Mouse (Mus musculus) testis, adult 2 months (tissue): Measurements from ENCODE around the gene Runx2. TPM values are rescaled to one million over a fixed set of nuclear protein-coding genes. Genes with fewer than 3 reads are reported as not detected.

Experiments used
- H3K27ac ChIP-seq: fragments of 200-500 bp; 2 replicates; pipeline ENCODE4 v1.5.1; 2012; ENCODE audit warnings: low read depth, low read length; ENCODE audit not compliant: control insufficient read depth, insufficient read depth
- H3K27me3 ChIP-seq: fragments of 200-500 bp; 2 replicates; pipeline ENCODE4 v1.6.1; 2012; ENCODE audit warnings: mild to moderate bottlenecking, low read length, moderate library complexity; ENCODE audit not compliant: control insufficient read depth, insufficient read depth
- H3K36me3 ChIP-seq: fragments of 200-500 bp; 2 replicates; pipeline ENCODE4 v1.6.1; 2012; ENCODE audit warnings: mild to moderate bottlenecking, low read length; ENCODE audit not compliant: control insufficient read depth, insufficient read depth
- H3K4me1 ChIP-seq: fragments of 200-500 bp; 2 replicates; pipeline ENCODE4 v1.6.1; 2012; ENCODE audit warnings: low read length; ENCODE audit not compliant: control insufficient read depth, insufficient read depth
- H3K4me3 ChIP-seq: fragments of 200-500 bp; 2 replicates; pipeline ENCODE4 v1.5.1; 2012; ENCODE audit warnings: low read depth, mild to moderate bottlenecking, low read length, moderate library complexity, mixed read lengths; ENCODE audit not compliant: control insufficient read depth
- CTCF ChIP-seq: fragments of 200-500 bp; IDR thresholded peaks from 2 replicates; pipeline ENCODE4 v1.5.1; 2012; ENCODE audit warnings: low read depth, mild to moderate bottlenecking, inconsistent platforms, low read length, moderate library complexity; ENCODE audit not compliant: control insufficient read depth, insufficient read depth, insufficient replicate concordance
- POLR2A ChIP-seq: fragments of 200-500 bp; IDR thresholded peaks from 2 replicates; pipeline ENCODE4 v1.6.1; 2012; ENCODE audit warnings: low read depth, mild to moderate bottlenecking, inconsistent platforms, low read length, moderate library complexity; ENCODE audit not compliant: control insufficient read depth
- polyA plus RNA-seq: library from polyadenylated mRNA; depleted of rRNA; stranded (reverse); fragments of >200 nt; gene quantifications from 2 replicates; pipeline ENCODE4 v1.2.3, GENCODE M21; 2012

Runx2 gene
- polyA plus RNA-seq, 1 experiment = 10.4 TPM

- Histone ChIP-seq H3K27me3 (no peaks in the 10 kb centered on the region), H3K4me1 (no peaks in the 10 kb centered on the region), H3K4me3 (no peak overlapping the region), H3K36me3 (no peaks in the 10 kb centered on the region), H3K27ac (no peak overlapping the region)
- TF ChIP-seq POLR2A (no peak), CTCF (no peak)
Measured at GRCm38 (mm10) chr17:44565311-44565831, 249.2 kb downstream of the Runx2 start.

- no peak overlapping the region for H3K4me3 ChIP-seq
- H3K4me1 ChIP-seq = no peaks in the 10 kb centered on the region
- no peaks in the 10 kb centered on the region for H3K27me3 ChIP-seq
- no peak overlapping the region for H3K27ac ChIP-seq
- no peak for TF ChIP-seq POLR2A
- TF ChIP-seq CTCF = no peak
- H3K36me3 ChIP-seq = no peaks in the 10 kb centered on the region
Measured at GRCm38 (mm10) chr17:44564611-44565198, 249.9 kb downstream of the Runx2 start.

DNA sequence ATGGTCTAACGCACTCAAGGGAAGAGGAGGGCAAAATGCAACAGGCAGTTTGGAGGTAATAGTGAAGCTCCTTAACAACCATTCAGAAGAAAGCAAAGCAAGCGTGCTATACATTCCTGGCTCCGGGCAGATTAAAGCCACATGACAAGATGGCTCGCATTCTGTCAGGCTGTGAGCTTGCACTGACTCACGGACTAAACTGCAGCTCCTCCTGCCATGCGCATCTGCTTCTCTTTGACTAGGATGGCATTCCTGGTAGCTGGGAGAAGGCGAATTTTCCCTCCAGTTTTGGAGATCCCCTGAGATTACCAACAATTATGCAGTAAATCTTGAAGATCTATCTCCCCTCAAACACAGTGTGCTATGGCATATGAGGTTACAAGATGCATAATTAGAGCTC is 254.6 kb downstream of the Runx2 start:
- no peak overlapping the region for H3K27ac ChIP-seq
- no peak overlapping the region for H3K4me3 ChIP-seq
- no peaks in the 10 kb centered on the region for H3K36me3 ChIP-seq
- H3K4me1 ChIP-seq = no peaks in the 10 kb centered on the region
- TF ChIP-seq CTCF (no peak), POLR2A (no peak)
- H3K27me3 ChIP-seq = no peaks in the 10 kb centered on the region

DNA sequence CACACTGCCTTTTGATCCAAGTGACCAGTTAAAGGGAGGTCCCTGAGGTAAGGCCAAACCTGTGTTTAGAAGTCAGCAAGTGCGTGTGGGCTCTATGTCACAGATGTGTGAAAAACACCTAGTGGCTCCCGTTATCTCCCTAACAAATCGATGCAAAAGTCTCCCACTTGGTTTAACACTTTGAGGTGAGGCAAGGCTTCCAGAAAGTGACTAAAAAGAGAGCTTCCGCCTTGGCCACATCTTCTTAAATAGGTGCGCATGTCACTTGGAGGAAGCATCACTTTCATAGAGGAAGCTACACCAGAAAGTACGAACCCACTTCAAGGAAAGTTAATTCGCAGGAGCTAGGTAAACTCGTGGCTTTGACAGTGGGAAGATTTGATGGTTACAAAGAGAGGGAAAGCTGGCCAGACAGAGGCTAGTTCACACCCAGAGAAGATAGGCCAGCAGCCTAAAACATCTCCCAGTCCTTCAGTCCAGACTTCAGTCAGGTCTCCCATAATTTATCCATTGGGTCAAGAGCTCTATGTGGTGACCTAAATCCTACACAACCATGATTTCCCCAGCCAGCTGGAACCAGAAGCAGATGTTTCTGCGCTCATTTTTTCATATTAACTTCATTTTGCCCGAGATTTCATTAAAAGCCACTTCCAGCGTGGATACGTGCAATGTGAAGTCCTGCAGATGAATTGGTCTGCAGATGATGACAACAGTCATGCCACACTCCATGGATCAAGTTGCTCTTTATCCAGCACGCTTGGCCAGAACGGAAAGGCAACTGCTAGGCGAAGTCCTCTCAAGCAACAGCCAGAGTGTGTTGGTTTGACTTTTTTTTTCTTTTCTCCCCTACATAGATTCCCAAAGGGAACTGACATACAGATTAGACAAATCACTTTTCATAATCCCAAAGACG is 257.1 kb downstream of the Runx2 start:
- no peak overlapping the region for H3K4me3 ChIP-seq
- TF ChIP-seq CTCF = no peak
- no peak for TF ChIP-seq POLR2A
- no peaks in the 10 kb centered on the region for H3K27me3 ChIP-seq
- H3K4me1 ChIP-seq = no peaks in the 10 kb centered on the region
- no peaks in the 10 kb centered on the region for H3K36me3 ChIP-seq
- H3K27ac ChIP-seq = no peak overlapping the region

DNA sequence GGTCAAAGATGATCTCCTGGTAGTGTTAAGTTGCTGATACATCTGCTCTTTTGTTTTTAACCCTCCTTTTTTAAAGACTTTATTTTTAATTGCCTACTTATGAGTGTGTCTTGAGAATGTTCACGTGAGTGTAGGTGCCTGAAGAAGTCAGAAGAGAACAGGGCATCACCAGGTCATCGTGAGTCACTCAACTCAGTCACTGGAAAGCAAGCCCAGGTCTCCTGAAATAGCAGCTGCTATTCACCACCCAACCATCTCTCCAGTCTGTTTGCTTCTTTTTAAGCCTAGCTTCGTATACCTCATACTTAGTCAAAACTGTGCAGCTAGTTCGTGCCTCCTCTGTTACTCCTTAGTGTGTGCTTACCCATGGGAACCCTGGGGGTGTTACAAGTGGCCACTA is 259.7 kb downstream of the Runx2 start:
- H3K27ac ChIP-seq = no peak overlapping the region
- H3K36me3 ChIP-seq = no peaks in the 10 kb centered on the region
- no peaks in the 10 kb centered on the region for H3K27me3 ChIP-seq
- TF ChIP-seq POLR2A (no peak), CTCF (no peak)
- no peak overlapping the region for H3K4me3 ChIP-seq
- no peaks in the 10 kb centered on the region for H3K4me1 ChIP-seq

DNA sequence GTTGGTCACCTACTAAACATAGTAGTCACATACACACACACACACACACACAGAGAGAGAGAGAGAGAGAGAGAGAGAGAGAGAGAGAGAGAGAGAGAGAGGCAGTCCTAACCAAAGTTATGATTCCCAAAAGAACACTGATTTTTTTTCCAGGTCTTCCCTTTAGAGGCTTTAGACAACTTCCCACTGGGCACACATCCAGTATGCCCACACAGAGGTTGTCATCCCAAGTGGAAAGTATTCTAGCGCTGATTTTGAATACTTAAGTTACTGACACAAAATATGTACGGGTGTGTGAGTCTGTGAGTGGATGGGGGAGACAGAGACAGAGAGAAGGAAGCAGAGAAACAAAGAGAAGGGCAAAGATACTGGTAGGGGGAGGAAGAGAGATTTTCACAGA is 265.0 kb downstream of the Runx2 start:
- Histone ChIP-seq H3K27me3 (no peaks in the 10 kb centered on the region), H3K27ac (no peak overlapping the region), H3K4me3 (no peak overlapping the region), H3K4me1 (no peaks in the 10 kb centered on the region), H3K36me3 (no peaks in the 10 kb centered on the region)
- TF ChIP-seq POLR2A (no peak), CTCF (no peak)

DNA sequence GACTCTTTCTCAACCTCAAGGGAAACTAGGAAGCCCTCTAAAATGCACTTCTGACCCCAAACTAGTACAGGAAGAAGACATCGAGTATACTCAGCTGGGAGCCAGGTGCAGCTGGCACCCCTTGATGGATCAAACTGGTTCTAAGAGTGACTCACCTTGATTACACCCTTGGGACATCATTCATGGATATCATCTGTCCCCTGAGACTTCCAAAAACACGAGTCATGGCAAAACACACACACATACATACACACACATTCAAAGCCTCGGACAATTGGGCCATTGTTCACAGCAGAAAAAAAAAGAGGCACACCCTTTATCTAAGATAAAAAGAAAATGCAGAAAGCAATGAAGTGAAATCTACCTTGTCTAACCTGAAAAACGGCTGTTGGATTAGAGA is 266.7 kb downstream of the Runx2 start:
- TF ChIP-seq POLR2A = no peak
- TF ChIP-seq CTCF = no peak
- H3K4me3 ChIP-seq = no peak overlapping the region
- no peaks in the 10 kb centered on the region for H3K27me3 ChIP-seq
- no peaks in the 10 kb centered on the region for H3K36me3 ChIP-seq
- no peaks in the 10 kb centered on the region for H3K4me1 ChIP-seq
- no peak overlapping the region for H3K27ac ChIP-seq
